Mouse (Mus musculus): ENCODE data around the gene Kmt2a. TPM values are rescaled to one million over a fixed set of nuclear protein-coding genes. Genes with fewer than 3 reads are reported as not detected.

Kmt2a gene
- polyA plus RNA-seq, 1 experiment from 2014 or later, result 9.8 TPM

- no peak overlapping the region for H3K9ac ChIP-seq (replicated peaks; ENCODE audit: low read length)
- H3K36me3 ChIP-seq (replicated peaks; ENCODE audit: control insufficient read depth, insufficient read depth, low read depth, low read length), result no peaks in the 10 kb centered on the region
- DNase-seq (ENCODE audit: low spot score), result no peak
- no peaks in the 10 kb centered on the region for H3K27me3 ChIP-seq (ENCODE audit: control insufficient read depth, insufficient read depth, low read length)
- 66% methylated on average over 2 of the region's 2 CpGs for WGBS
- no peaks in the 10 kb centered on the region for H3K9me3 ChIP-seq (replicated peaks; ENCODE audit: control insufficient read depth, low read length)
- ATAC-seq (replicated peaks; ENCODE audit: insufficient number of reproducible peaks, low FRiP score, low TSS enrichment, low read depth), result no peak
- H3K4me1 ChIP-seq (ENCODE audit: control insufficient read depth, insufficient read depth, low read length), result no peaks in the 10 kb centered on the region
- H3K27ac ChIP-seq (replicated peaks; ENCODE audit: low read depth, low read length), result no peak overlapping the region
- no peak overlapping the region for H3K4me3 ChIP-seq (ENCODE audit: low read depth, low read length)
- no peak overlapping the region for H3K4me2 ChIP-seq (ENCODE audit: low read depth, low read length)
Observed at GRCm38 (mm10) chr9:44890122-44890521, 9.0 kb upstream of the Kmt2a start.

DNA sequence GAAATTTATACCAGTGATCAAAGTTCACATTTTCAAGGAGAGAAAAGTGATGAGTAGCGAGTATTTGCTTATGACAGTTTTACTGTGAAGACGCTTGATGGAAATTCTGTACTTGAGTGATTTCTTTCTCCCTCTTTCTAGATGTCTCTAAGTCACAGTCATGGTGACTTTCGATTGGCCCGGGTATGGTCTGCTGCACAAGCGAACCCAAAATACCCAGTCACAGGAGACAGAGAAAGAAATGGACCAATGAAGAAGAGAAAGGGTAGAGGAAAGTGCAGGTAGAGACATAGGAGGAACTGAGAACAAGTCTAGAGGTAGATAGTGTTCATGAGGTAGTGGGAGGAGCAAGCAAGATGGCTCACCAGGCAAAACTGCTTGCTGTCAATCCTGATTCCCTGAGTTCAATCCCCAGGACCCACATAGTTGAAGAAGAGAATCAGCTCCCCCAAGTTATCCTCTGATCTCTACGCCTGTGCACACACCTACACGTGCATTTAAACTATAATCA, 7.1 kb upstream of the Kmt2a start:
- H3K4me3 ChIP-seq (ENCODE audit: low read depth, low read length), result no peak overlapping the region
- no peaks in the 10 kb centered on the region for H3K27me3 ChIP-seq (ENCODE audit: control insufficient read depth, insufficient read depth, low read length)
- H3K4me1 ChIP-seq (ENCODE audit: control insufficient read depth, insufficient read depth, low read length), result 0 out of 2 replicates have a peak, but pooled peaks cover 2% of the 10 kb centered on the region
- no peak overlapping the region for H3K27ac ChIP-seq (replicated peaks; ENCODE audit: low read depth, low read length)
- H3K9me3 ChIP-seq (replicated peaks; ENCODE audit: control insufficient read depth, low read length), result no peaks in the 10 kb centered on the region
- H3K4me2 ChIP-seq (ENCODE audit: low read depth, low read length), result no peak overlapping the region
- no peak for DNase-seq (ENCODE audit: low spot score)
- H3K9ac ChIP-seq (replicated peaks; ENCODE audit: low read length), result no peak overlapping the region
- no peaks in the 10 kb centered on the region for H3K36me3 ChIP-seq (replicated peaks; ENCODE audit: control insufficient read depth, insufficient read depth, low read depth, low read length)
- no peak for ATAC-seq (replicated peaks; ENCODE audit: insufficient number of reproducible peaks, low FRiP score, low TSS enrichment, low read depth)
- WGBS, result 82% methylated on average over 7 of the region's 7 CpGs

DNA sequence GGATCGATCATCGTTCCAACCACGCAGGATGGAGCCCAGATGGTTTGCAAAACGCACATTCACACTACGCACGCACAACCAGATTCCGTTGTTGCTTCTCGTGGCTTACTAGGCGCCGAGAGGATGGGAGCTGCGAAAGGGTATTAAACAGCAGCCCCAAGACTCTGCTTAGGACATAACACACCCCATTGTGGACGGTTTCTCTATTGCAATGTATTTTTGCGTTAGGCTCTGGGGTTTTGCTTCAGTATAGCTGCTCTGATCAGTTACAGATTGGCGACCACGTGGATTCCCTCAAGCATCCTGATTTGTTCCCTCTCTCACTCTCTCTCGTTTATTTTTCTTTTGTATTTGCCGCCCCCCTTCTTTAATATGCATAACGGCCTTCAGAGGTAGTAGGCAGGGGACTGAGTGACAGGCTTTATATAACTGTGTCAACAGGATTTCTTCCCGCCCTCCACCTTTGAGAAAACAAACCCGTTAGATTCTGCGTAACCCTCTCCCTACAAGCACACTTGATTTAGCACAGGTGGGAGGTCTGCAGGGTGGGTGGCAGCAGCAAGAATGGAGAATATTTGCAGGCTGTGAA, 2.0 kb upstream of the Kmt2a start:
- H3K4me3 ChIP-seq (ENCODE audit: low read depth, low read length), result peak overlapping the region; percentile 93
- DNase-seq (ENCODE audit: low spot score) (peak; percentile 70), ATAC-seq (replicated peaks; ENCODE audit: insufficient number of reproducible peaks, low FRiP score, low TSS enrichment, low read depth) (0 out of 2 replicates have a peak, but pooled peaks have one; percentile 2)
- under 1% methylated on average over 21 of the region's 21 CpGs for WGBS
- no peaks in the 10 kb centered on the region for H3K9me3 ChIP-seq (replicated peaks; ENCODE audit: control insufficient read depth, low read length)
- H3K9ac ChIP-seq (replicated peaks; ENCODE audit: low read length), result peak overlapping the region; percentile 89
- no peaks in the 10 kb centered on the region for H3K27me3 ChIP-seq (ENCODE audit: control insufficient read depth, insufficient read depth, low read length)
- H3K4me1 ChIP-seq (ENCODE audit: control insufficient read depth, insufficient read depth, low read length), result peaks cover 5% of the 10 kb centered on the region
- peak overlapping the region; percentile 98 for H3K27ac ChIP-seq (replicated peaks; ENCODE audit: low read depth, low read length)
- peak overlapping the region; percentile 89 for H3K4me2 ChIP-seq (ENCODE audit: low read depth, low read length)
- no peaks in the 10 kb centered on the region for H3K36me3 ChIP-seq (replicated peaks; ENCODE audit: control insufficient read depth, insufficient read depth, low read depth, low read length)

DNA sequence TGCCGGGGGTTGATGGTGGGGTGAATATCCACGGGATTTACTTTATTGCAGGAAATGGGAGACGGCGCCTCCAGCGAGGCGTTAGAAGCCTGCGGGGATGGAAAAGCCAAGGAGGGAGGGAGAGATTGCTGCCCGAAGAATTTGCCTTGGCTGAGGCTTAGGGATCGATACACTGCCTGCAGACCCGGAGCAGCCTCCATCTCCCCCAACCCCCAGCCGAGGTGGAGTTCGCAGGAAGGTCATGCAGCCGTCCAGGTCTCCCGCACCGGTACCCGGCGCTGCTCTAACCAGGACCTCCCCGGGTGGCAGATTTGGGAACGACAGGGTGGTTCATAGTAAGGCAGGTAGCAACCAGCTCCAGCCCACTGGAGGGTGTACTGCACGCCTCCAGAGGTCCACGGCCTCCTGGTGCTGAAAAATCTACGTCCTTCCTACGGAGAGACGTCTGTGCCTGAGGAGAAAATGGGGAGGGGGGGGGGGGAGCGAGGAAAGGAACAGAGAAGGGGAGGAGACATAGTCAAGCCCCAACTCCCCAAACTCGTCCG, 1.4 kb upstream of the Kmt2a start:
- under 1% methylated on average over 24 of the region's 27 CpGs for WGBS
- ATAC-seq (replicated peaks; ENCODE audit: insufficient number of reproducible peaks, low FRiP score, low TSS enrichment, low read depth) (peak; percentile 72), DNase-seq (ENCODE audit: low spot score) (peak; percentile 86)
- peak overlapping the region; percentile 89 for H3K4me2 ChIP-seq (ENCODE audit: low read depth, low read length)
- no peaks in the 10 kb centered on the region for H3K27me3 ChIP-seq (ENCODE audit: control insufficient read depth, insufficient read depth, low read length)
- H3K9ac ChIP-seq (replicated peaks; ENCODE audit: low read length), result peak overlapping the region; percentile 89
- no peaks in the 10 kb centered on the region for H3K9me3 ChIP-seq (replicated peaks; ENCODE audit: control insufficient read depth, low read length)
- no peaks in the 10 kb centered on the region for H3K36me3 ChIP-seq (replicated peaks; ENCODE audit: control insufficient read depth, insufficient read depth, low read depth, low read length)
- peak overlapping the region; percentile 98 for H3K27ac ChIP-seq (replicated peaks; ENCODE audit: low read depth, low read length)
- peaks cover 5% of the 10 kb centered on the region for H3K4me1 ChIP-seq (ENCODE audit: control insufficient read depth, insufficient read depth, low read length)
- peak overlapping the region; percentile 93 for H3K4me3 ChIP-seq (ENCODE audit: low read depth, low read length)

GRCm38 (mm10) chr9:44881941-44882435, 892 bp upstream of the Kmt2a start:
- WGBS, result under 1% methylated on average over 29 of the region's 29 CpGs
- H3K36me3 ChIP-seq (replicated peaks; ENCODE audit: control insufficient read depth, insufficient read depth, low read depth, low read length), result no peaks in the 10 kb centered on the region
- ATAC-seq (replicated peaks; ENCODE audit: insufficient number of reproducible peaks, low FRiP score, low TSS enrichment, low read depth), result peak; percentile 77

DNA sequence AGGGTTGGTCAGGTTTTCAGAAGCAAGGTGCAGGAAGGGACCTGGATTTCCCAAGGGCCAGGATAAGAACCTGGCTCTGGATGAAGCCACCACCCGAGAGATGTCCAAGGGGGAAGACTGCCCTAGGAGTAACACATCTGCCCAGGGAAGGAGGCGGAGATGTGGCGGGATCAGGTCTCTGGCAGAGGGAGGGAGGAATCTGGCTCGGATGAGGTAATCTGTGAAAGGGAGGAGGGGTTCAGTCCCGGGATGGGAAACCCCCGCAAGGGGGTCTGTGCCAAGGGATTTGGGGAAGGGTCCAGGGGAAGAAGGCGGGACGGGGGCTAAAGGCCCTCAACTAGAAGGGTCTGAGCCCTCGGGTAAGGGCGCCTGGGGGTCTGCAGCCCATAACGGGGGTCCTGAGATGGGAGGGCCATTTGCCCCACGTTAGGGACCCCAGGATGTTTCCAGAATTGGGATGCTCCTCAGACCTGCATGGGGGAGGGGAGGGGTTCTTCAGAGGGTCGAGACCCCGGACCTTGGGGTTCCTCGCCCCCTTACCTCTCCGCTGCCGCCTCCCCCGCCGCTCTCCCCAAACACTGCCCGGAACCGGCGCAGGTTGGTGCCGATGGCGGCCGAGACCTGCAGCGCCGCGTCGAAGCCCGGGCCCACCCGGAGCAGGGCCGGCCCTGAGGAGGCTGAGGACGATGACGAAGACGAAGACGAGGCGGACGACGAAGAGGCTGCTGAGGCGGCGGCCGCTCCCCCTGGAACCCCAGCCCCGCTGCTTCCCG, 601 bp downstream of the Kmt2a start:
- H3K4me2 ChIP-seq (ENCODE audit: low read depth, low read length), result peak overlapping the region; percentile 95
- peak overlapping the region; percentile 89 for H3K27ac ChIP-seq (replicated peaks; ENCODE audit: low read depth, low read length)
- peak overlapping the region; percentile 93 for H3K4me3 ChIP-seq (ENCODE audit: low read depth, low read length)
- H3K9me3 ChIP-seq (replicated peaks; ENCODE audit: control insufficient read depth, low read length), result no peaks in the 10 kb centered on the region
- no peaks in the 10 kb centered on the region for H3K36me3 ChIP-seq (replicated peaks; ENCODE audit: control insufficient read depth, insufficient read depth, low read depth, low read length)
- H3K4me1 ChIP-seq (ENCODE audit: control insufficient read depth, insufficient read depth, low read length), result peaks cover 5% of the 10 kb centered on the region
- H3K27me3 ChIP-seq (ENCODE audit: control insufficient read depth, insufficient read depth, low read length), result no peaks in the 10 kb centered on the region
- 0% methylated on average over 40 of the region's 44 CpGs for WGBS
- DNase-seq (ENCODE audit: low spot score) (peak; percentile 48), ATAC-seq (replicated peaks; ENCODE audit: insufficient number of reproducible peaks, low FRiP score, low TSS enrichment, low read depth) (peak; percentile 10; the same call in 1 of the 2 replicates)
- H3K9ac ChIP-seq (replicated peaks; ENCODE audit: low read length), result peak overlapping the region; percentile 97

More at GRCm38 (mm10) chr9:44881941-44882435, 892 bp upstream of the Kmt2a start:
- peak overlapping the region; percentile 98 for H3K27ac ChIP-seq (replicated peaks; ENCODE audit: low read depth, low read length)
- peaks cover 5% of the 10 kb centered on the region for H3K4me1 ChIP-seq (ENCODE audit: control insufficient read depth, insufficient read depth, low read length)
- peak overlapping the region; percentile 93 for H3K4me3 ChIP-seq (ENCODE audit: low read depth, low read length)
- H3K9ac ChIP-seq (replicated peaks; ENCODE audit: low read length), result peak overlapping the region; percentile 89
- H3K9me3 ChIP-seq (replicated peaks; ENCODE audit: control insufficient read depth, low read length), result no peaks in the 10 kb centered on the region
- no peaks in the 10 kb centered on the region for H3K27me3 ChIP-seq (ENCODE audit: control insufficient read depth, insufficient read depth, low read length)
- peak overlapping the region; percentile 89 for H3K4me2 ChIP-seq (ENCODE audit: low read depth, low read length)
- DNase-seq (ENCODE audit: low spot score), result peak; percentile 90

GRCm38 (mm10) chr9:44879694-44880271, 1.3 kb downstream of the Kmt2a start:
- peaks cover 5% of the 10 kb centered on the region for H3K4me1 ChIP-seq (ENCODE audit: control insufficient read depth, insufficient read depth, low read length)
- no peak for ATAC-seq (replicated peaks; ENCODE audit: insufficient number of reproducible peaks, low FRiP score, low TSS enrichment, low read depth)

More at GRCm38 (mm10) chr9:44879694-44880271, 1.3 kb downstream of the Kmt2a start:
- Histone ChIP-seq H3K27ac (replicated peaks; ENCODE audit: low read depth, low read length) (peak overlapping the region; percentile 56), H3K4me2 (ENCODE audit: low read depth, low read length) (peak overlapping the region; percentile 95), H3K9ac (replicated peaks; ENCODE audit: low read length) (peak overlapping the region; percentile 97), H3K4me3 (ENCODE audit: low read depth, low read length) (peak overlapping the region; percentile 93), H3K27me3 (ENCODE audit: control insufficient read depth, insufficient read depth, low read length) (no peaks in the 10 kb centered on the region), H3K9me3 (replicated peaks; ENCODE audit: control insufficient read depth, low read length) (no peaks in the 10 kb centered on the region), H3K36me3 (replicated peaks; ENCODE audit: control insufficient read depth, insufficient read depth, low read depth, low read length) (no peaks in the 10 kb centered on the region)
- DNase-seq (ENCODE audit: low spot score), result peak; percentile 19
- under 1% methylated on average over 13 of the region's 13 CpGs for WGBS
